Mouse (Mus musculus): ENCODE measurements around the gene Mat2a.

GRCm38 (mm10) chr6:72389471-72389940 lies 49.9 kb downstream of the Mat2a start:
- no peak for TF ChIP-seq ZMIZ1 (IDR thresholded peaks at IDR 0.05; ENCODE audit: low read depth, low read length)
- no peak for TF ChIP-seq NRF1 (IDR thresholded peaks at IDR 0.05; ENCODE audit: low read depth, low read length)
- 0 out of 2 replicates have a peak, but pooled peaks have one; percentile 15 for TF ChIP-seq UBTF (IDR thresholded peaks at IDR 0.05; ENCODE audit: low read depth, low read length)
- TF ChIP-seq POLR2A (IDR thresholded peaks at IDR 0.05; ENCODE audit: low read depth, low read length), result no peak
- no peak for TF ChIP-seq MXI1 (IDR thresholded peaks at IDR 0.05; ENCODE audit: low read depth, low read length)
- TF ChIP-seq POLR2AphosphoS2 (IDR thresholded peaks at IDR 0.05; ENCODE audit: low read depth, low read length), result no peak
- no peak for TF ChIP-seq ZKSCAN1 (IDR thresholded peaks at IDR 0.05; ENCODE audit: borderline replicate concordance, low read depth, low read length)
- TF ChIP-seq KAT2A (IDR thresholded peaks at IDR 0.05; ENCODE audit: insufficient replicate concordance, low read length), result 0 out of 2 replicates have a peak, but pooled peaks have one; percentile 45
- no peak for TF ChIP-seq MAFK (IDR thresholded peaks at IDR 0.05; ENCODE audit: insufficient replicate concordance, low read length)
- no peak for TF ChIP-seq ZC3H11A (IDR thresholded peaks at IDR 0.05; ENCODE audit: low read depth, low read length)
- TF ChIP-seq TCF12 (IDR thresholded peaks at IDR 0.05; ENCODE audit: low read depth, low read length), result 0 out of 2 replicates have a peak, but pooled peaks have one; percentile 22
- TF ChIP-seq NELFE (IDR thresholded peaks at IDR 0.05; ENCODE audit: low read depth, low read length), result no peak

Data from CH12.LX (cell line).